Mouse (Mus musculus): Measurements from ENCODE around the gene Gpa33.

GRCm38 (mm10) chr1:166114986-166115385 lies 15.1 kb upstream of the Gpa33 start:
- TF ChIP-seq CTCF (conservative IDR thresholded peaks at IDR 0.05 in 1 of 2, IDR thresholded peaks at IDR 0.05 in 1 of 2; ENCODE audit: low read depth in 2 of 2, low read length in 2 of 2) (no peak), POLR2A (IDR thresholded peaks at IDR 0.05; ENCODE audit: low read depth, low read length) (no peak), JUN (IDR thresholded peaks at IDR 0.05; ENCODE audit: insufficient read depth, low read depth, low read length) (no peak), TCF12 (IDR thresholded peaks at IDR 0.05; ENCODE audit: low read depth, low read length) (no peak), MAZ (IDR thresholded peaks at IDR 0.05; ENCODE audit: low read depth, low read length) (no peak), ZNF384 (IDR thresholded peaks at IDR 0.05; ENCODE audit: low read depth, low read length) (no peak)

Measured in CH12.LX (cell line).